Mouse (Mus musculus) hindbrain, postnatal 0 days (tissue): ENCODE measurements around the gene Brd4. TPM values are rescaled to one million over a fixed set of nuclear protein-coding genes. Genes with fewer than 3 reads are reported as not detected.

Experiments used
- ATAC-seq: fragments of 200-750 bp; cut with Nextera tagmentation; 2 replicates; pipeline ENCODE4 v1.8.0; 2017; ENCODE audit warnings: mild to moderate bottlenecking, moderate TSS enrichment, moderate library complexity
- DNase-seq: peaks from one replicate; pipeline ENCODE4 v3.0.0-alpha.2; 2015; ENCODE audit warnings: low spot score
- H3K27ac ChIP-seq: fragments of 300-500 bp; sonication (generic); 2 replicates; pipeline ENCODE4 v1.5.1; 2014; ENCODE audit warnings: mild to moderate bottlenecking
- H3K27me3 ChIP-seq: fragments of 300-500 bp; sonication (generic); 2 replicates; pipeline ENCODE4 v1.6.1; 2014; ENCODE audit warnings: low read length, mixed read lengths; ENCODE audit not compliant: insufficient read depth
- H3K36me3 ChIP-seq: fragments of 300-500 bp; sonication (generic); 2 replicates; pipeline ENCODE4 v1.6.1; 2014; ENCODE audit warnings: low read length, mixed read lengths; ENCODE audit not compliant: insufficient read depth
- H3K4me1 ChIP-seq: fragments of 300-500 bp; sonication (generic); 2 replicates; pipeline ENCODE4 v1.6.1; 2014; ENCODE audit warnings: antibody characterized with exemption, low read length, mixed read lengths; ENCODE audit not compliant: insufficient read depth
- H3K4me2 ChIP-seq: fragments of 300-500 bp; sonication (generic); 2 replicates; pipeline ENCODE4 v1.6.1; 2014; ENCODE audit warnings: low read depth, mild to moderate bottlenecking, low read length, moderate library complexity, mixed read lengths
- H3K4me3 ChIP-seq: fragments of 300-500 bp; sonication (generic); 2 replicates; pipeline ENCODE4 v1.5.1; 2014; ENCODE audit warnings: low read length
- H3K9ac ChIP-seq: fragments of 300-500 bp; sonication (generic); replicated peaks from 2 replicates; pipeline ENCODE4 v1.6.1; 2014; ENCODE audit warnings: mild to moderate bottlenecking, low read length, moderate library complexity, mixed read lengths
- H3K9me3 ChIP-seq: fragments of 300-500 bp; sonication (generic); 2 replicates; pipeline ENCODE4 v1.6.1; 2016; ENCODE audit warnings: low read length, mixed read lengths
- CTCF ChIP-seq: IDR thresholded peaks from 2 replicates; pipeline ENCODE4 v1.5.1; 2016; ENCODE audit warnings: antibody characterized with exemption, control low read depth, low read depth
- WGBS: fragments of 180-500 bp; shearing (Covaris S2); extraction: QIAGEN DNeasy Blood & Tissue Kit; methylation state at CpG from one replicate; pipeline ENCODE4 v1.1.7; 2014; 5-methylcytosine and 5-hydroxymethylcytosine counted together
- polyA plus RNA-seq: library from polyadenylated mRNA; unstranded; fragments of >200 nt; fragmentation: Nextera tagmentation; extraction: Ambion mirVana; gene quantifications from 2 replicates; pipeline ENCODE4 v1.2.1, GENCODE M21; 2015
- total RNA-seq: library from RNA; depleted of rRNA; stranded (reverse); fragments of >200 nt; gene quantifications from 2 replicates; pipeline ENCODE4 v1.2.3, GENCODE M21; 2014

Gene Brd4
- total and polyA plus RNA-seq, 2 experiments from 2014 or later, result 34.3 to 73.8 TPM

- TF ChIP-seq CTCF, result no peak
- Histone ChIP-seq H3K9me3 (no peaks in the 10 kb centered on the region), H3K36me3 (no peaks in the 10 kb centered on the region), H3K4me1 (no peaks in the 10 kb centered on the region), H3K9ac (no peak overlapping the region), H3K4me2 (no peak overlapping the region), H3K4me3 (no peak overlapping the region), H3K27ac (no peak overlapping the region), H3K27me3 (no peaks in the 10 kb centered on the region)
- DNase-seq (no peak), ATAC-seq (no peak)
- 80% methylated on average over 2 of the region's 2 CpGs for WGBS
Measured at GRCm38 (mm10) chr17:32256896-32257295, 27.6 kb downstream of the Brd4 start.

GRCm38 (mm10) chr17:32253261-32253660 is 31.3 kb downstream of the Brd4 start:
- H3K4me3 ChIP-seq, result no peak overlapping the region
- no peaks in the 10 kb centered on the region for H3K4me1 ChIP-seq
- H3K9ac ChIP-seq, result no peak overlapping the region
- no peak overlapping the region for H3K4me2 ChIP-seq
- WGBS, result 56% methylated on average over 2 of the region's 2 CpGs
- ATAC-seq (no peak), DNase-seq (no peak)
- TF ChIP-seq CTCF, result no peak
- no peak overlapping the region for H3K27ac ChIP-seq
- H3K36me3 ChIP-seq, result no peaks in the 10 kb centered on the region
- H3K9me3 ChIP-seq, result no peaks in the 10 kb centered on the region
- H3K27me3 ChIP-seq, result no peaks in the 10 kb centered on the region

- H3K4me3 ChIP-seq, result no peak overlapping the region
- no peaks in the 10 kb centered on the region for H3K4me1 ChIP-seq
- no peak for ATAC-seq
- WGBS, result 92% methylated on average over 2 of the region's 2 CpGs
- no peak for TF ChIP-seq CTCF
- no peaks in the 10 kb centered on the region for H3K36me3 ChIP-seq
- DNase-seq, result no peak
- H3K27me3 ChIP-seq, result no peaks in the 10 kb centered on the region
- no peak overlapping the region for H3K9ac ChIP-seq
- no peaks in the 10 kb centered on the region for H3K9me3 ChIP-seq
- H3K4me2 ChIP-seq, result no peak overlapping the region
- H3K27ac ChIP-seq, result no peak overlapping the region
Measured at GRCm38 (mm10) chr17:32251827-32252470, 32.6 kb downstream of the Brd4 start.

- Histone ChIP-seq H3K4me2 (no peak overlapping the region), H3K27me3 (no peaks in the 10 kb centered on the region), H3K9ac (no peak overlapping the region), H3K4me1 (no peaks in the 10 kb centered on the region), H3K36me3 (no peaks in the 10 kb centered on the region), H3K27ac (no peak overlapping the region), H3K9me3 (no peaks in the 10 kb centered on the region), H3K4me3 (no peak overlapping the region)
- WGBS, result 100% methylated on average over 1 of the region's 1 CpGs
- no peak for TF ChIP-seq CTCF
- DNase-seq (no peak), ATAC-seq (no peak)
Measured at GRCm38 (mm10) chr17:32250066-32250465, 34.5 kb downstream of the Brd4 start.

GRCm38 (mm10) chr17:32248192-32248591 is 36.3 kb downstream of the Brd4 start:
- no peaks in the 10 kb centered on the region for H3K27me3 ChIP-seq
- no peaks in the 10 kb centered on the region for H3K9me3 ChIP-seq
- H3K4me2 ChIP-seq, result no peak overlapping the region
- no peak overlapping the region for H3K9ac ChIP-seq
- 81% methylated on average over 1 of the region's 1 CpGs for WGBS
- H3K36me3 ChIP-seq, result no peaks in the 10 kb centered on the region
- no peak overlapping the region for H3K27ac ChIP-seq
- no peak for TF ChIP-seq CTCF
- ATAC-seq (no peak), DNase-seq (no peak)
- H3K4me1 ChIP-seq, result no peaks in the 10 kb centered on the region
- no peak overlapping the region for H3K4me3 ChIP-seq

GRCm38 (mm10) chr17:32247616-32248015 is 36.9 kb downstream of the Brd4 start:
- Histone ChIP-seq H3K9me3 (no peaks in the 10 kb centered on the region), H3K4me1 (no peaks in the 10 kb centered on the region), H3K27ac (no peak overlapping the region), H3K36me3 (no peaks in the 10 kb centered on the region), H3K4me3 (no peak overlapping the region), H3K9ac (no peak overlapping the region), H3K4me2 (no peak overlapping the region), H3K27me3 (no peaks in the 10 kb centered on the region)
- no peak for TF ChIP-seq CTCF
- 96% methylated on average over 1 of the region's 1 CpGs for WGBS
- DNase-seq (no peak), ATAC-seq (no peak)

GRCm38 (mm10) chr17:32246117-32246516 is 38.4 kb downstream of the Brd4 start:
- WGBS, result 69% methylated on average over 5 of the region's 5 CpGs
- Histone ChIP-seq H3K36me3 (no peaks in the 10 kb centered on the region), H3K27ac (no peak overlapping the region), H3K4me1 (no peaks in the 10 kb centered on the region), H3K27me3 (no peaks in the 10 kb centered on the region), H3K4me2 (no peak overlapping the region), H3K4me3 (no peak overlapping the region), H3K9ac (no peak overlapping the region), H3K9me3 (no peaks in the 10 kb centered on the region)
- no peak for TF ChIP-seq CTCF
- no peak for ATAC-seq
- DNase-seq, result no peak
